Mouse (Mus musculus): Measurements from ENCODE around the gene Cryzl2.

- no peak for TF ChIP-seq CTCF (IDR thresholded peaks at IDR 0.05; ENCODE audit: borderline replicate concordance, extremely low read depth, insufficient read depth, insufficient read length)
- no peak for TF ChIP-seq POLR2A (IDR thresholded peaks at IDR 0.05; ENCODE audit: borderline replicate concordance, extremely low read depth, insufficient read depth, insufficient read length, poor library complexity, severe bottlenecking)
Measured at GRCm38 (mm10) chr1:157433316-157433715, 25.1 kb upstream of the Cryzl2 start.
